Mouse (Mus musculus): Measurements from ENCODE around the gene Hs3st3a1. TPM values are rescaled to one million over a fixed set of nuclear protein-coding genes. Genes with fewer than 3 reads are reported as not detected.

Hs3st3a1 gene
- polyA plus RNA-seq, 2 experiments: 5.6 to 6.7 TPM

DNA sequence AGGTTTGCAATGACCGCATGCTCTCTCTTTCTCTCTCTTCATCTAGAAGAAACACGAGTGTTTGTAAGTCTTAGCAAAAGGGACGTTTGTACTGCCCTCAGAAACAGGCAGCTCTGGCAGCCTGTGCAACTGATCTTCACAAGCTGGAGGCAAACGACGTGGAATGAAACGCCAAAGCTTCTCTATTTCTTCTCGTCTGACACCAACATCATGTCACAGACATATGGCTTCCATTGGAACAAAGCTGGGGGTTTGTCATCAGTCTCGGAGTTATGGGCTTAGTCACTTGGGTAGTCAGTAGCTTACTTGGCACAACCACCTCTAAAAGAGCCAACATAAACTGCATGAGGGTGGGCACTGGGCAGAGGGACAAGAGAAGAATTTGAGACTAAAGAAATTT lies 114.8 kb downstream of the Hs3st3a1 start:
- no peak overlapping the region for H3K27ac ChIP-seq (replicated peaks; ENCODE audit: low read depth, low read length)
- no peak overlapping the region for H3K4me3 ChIP-seq (replicated peaks; ENCODE audit: low read length)
- TF ChIP-seq POLR2A (IDR thresholded peaks at IDR 0.05; ENCODE audit: borderline replicate concordance, extremely low read depth, insufficient read depth, insufficient read length): no peak
- H3K9me3 ChIP-seq (ENCODE audit: control insufficient read depth, low read length): no peaks in the 10 kb centered on the region
- 0 out of 2 replicates have a peak, but pooled peaks cover 3% of the 10 kb centered on the region for H3K4me1 ChIP-seq (ENCODE audit: control insufficient read depth, insufficient read depth, low read length)
- no peak overlapping the region for H3K9ac ChIP-seq (ENCODE audit: low read depth, low read length, severe bottlenecking)
- H3K4me2 ChIP-seq (replicated peaks; ENCODE audit: low read depth, low read length, severe bottlenecking): no peak overlapping the region
- DNase-seq (ENCODE audit: low spot score): no peak
- WGBS: 41% methylated on average over 8 of the region's 8 CpGs
- H3K36me3 ChIP-seq (ENCODE audit: control insufficient read depth, insufficient read depth, low read length): no peaks in the 10 kb centered on the region
- no peaks in the 10 kb centered on the region for H3K27me3 ChIP-seq (ENCODE audit: control insufficient read depth, insufficient read depth, low read length)
- ATAC-seq (ENCODE audit: low FRiP score, low read depth): no peak

- Histone ChIP-seq H3K36me3 (ENCODE audit: control insufficient read depth, insufficient read depth, low read length) (no peaks in the 10 kb centered on the region), H3K9ac (ENCODE audit: low read depth, low read length, severe bottlenecking) (no peak overlapping the region), H3K27me3 (ENCODE audit: control insufficient read depth, insufficient read depth, low read length) (no peaks in the 10 kb centered on the region), H3K9me3 (ENCODE audit: control insufficient read depth, low read length) (no peaks in the 10 kb centered on the region), H3K4me2 (replicated peaks; ENCODE audit: low read depth, low read length, severe bottlenecking) (no peak overlapping the region), H3K4me3 (replicated peaks; ENCODE audit: low read length) (no peak overlapping the region), H3K27ac (replicated peaks; ENCODE audit: low read depth, low read length) (no peak overlapping the region), H3K4me1 (ENCODE audit: control insufficient read depth, insufficient read depth, low read length) (no peaks in the 10 kb centered on the region)
- WGBS: 94% methylated on average over 2 of the region's 2 CpGs
- DNase-seq (ENCODE audit: low spot score) (no peak), ATAC-seq (ENCODE audit: low FRiP score, low read depth) (no peak)
- no peak for TF ChIP-seq POLR2A (IDR thresholded peaks at IDR 0.05; ENCODE audit: borderline replicate concordance, extremely low read depth, insufficient read depth, insufficient read length)
These were observed 123.2 kb downstream of the Hs3st3a1 start for GRCm38 (mm10) chr11:64558282-64558681.

- Histone ChIP-seq H3K9ac (ENCODE audit: low read depth, low read length, severe bottlenecking) (no peak overlapping the region), H3K4me2 (replicated peaks; ENCODE audit: low read depth, low read length, severe bottlenecking) (no peak overlapping the region), H3K9me3 (ENCODE audit: control insufficient read depth, low read length) (no peaks in the 10 kb centered on the region), H3K27me3 (ENCODE audit: control insufficient read depth, insufficient read depth, low read length) (no peaks in the 10 kb centered on the region), H3K4me3 (replicated peaks; ENCODE audit: low read length) (no peak overlapping the region), H3K27ac (replicated peaks; ENCODE audit: low read depth, low read length) (no peak overlapping the region), H3K36me3 (ENCODE audit: control insufficient read depth, insufficient read depth, low read length) (no peaks in the 10 kb centered on the region), H3K4me1 (ENCODE audit: control insufficient read depth, insufficient read depth, low read length) (no peaks in the 10 kb centered on the region)
- no peak for TF ChIP-seq POLR2A (IDR thresholded peaks at IDR 0.05; ENCODE audit: borderline replicate concordance, extremely low read depth, insufficient read depth, insufficient read length)
- ATAC-seq (ENCODE audit: low FRiP score, low read depth) (no peak), DNase-seq (ENCODE audit: low spot score) (no peak)
- WGBS: 52% methylated on average over 1 of the region's 1 CpGs
These were observed 124.3 kb downstream of the Hs3st3a1 start for GRCm38 (mm10) chr11:64559388-64559787.

DNA sequence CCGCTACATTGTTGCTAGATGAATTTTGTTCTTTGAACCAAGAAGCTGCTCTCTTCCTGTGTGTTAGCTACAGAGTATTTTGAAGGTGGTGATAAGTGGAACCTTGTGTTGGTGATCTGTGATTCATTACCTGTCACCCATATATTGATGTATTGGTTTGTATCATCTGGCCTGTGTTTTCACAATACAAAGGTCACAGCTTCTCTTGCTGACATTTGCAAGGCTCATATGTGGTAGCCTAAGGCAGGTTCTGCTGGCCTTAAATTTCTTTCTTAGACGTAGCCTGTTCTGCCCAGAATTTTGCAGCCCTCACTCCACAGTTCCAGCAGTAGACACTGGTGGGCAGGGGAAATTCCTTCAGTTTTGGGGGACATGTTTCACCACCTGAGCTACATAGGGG lies 125.3 kb downstream of the Hs3st3a1 start:
- ATAC-seq (ENCODE audit: low FRiP score, low read depth): no peak

GRCm38 (mm10) chr11:64562771-64563170 lies 127.6 kb downstream of the Hs3st3a1 start:
- Histone ChIP-seq H3K36me3 (ENCODE audit: control insufficient read depth, insufficient read depth, low read length) (no peaks in the 10 kb centered on the region), H3K27me3 (ENCODE audit: control insufficient read depth, insufficient read depth, low read length) (no peaks in the 10 kb centered on the region), H3K27ac (replicated peaks; ENCODE audit: low read depth, low read length) (no peak overlapping the region), H3K4me3 (replicated peaks; ENCODE audit: low read length) (no peak overlapping the region), H3K4me2 (replicated peaks; ENCODE audit: low read depth, low read length, severe bottlenecking) (no peak overlapping the region), H3K9me3 (ENCODE audit: control insufficient read depth, low read length) (no peaks in the 10 kb centered on the region), H3K9ac (ENCODE audit: low read depth, low read length, severe bottlenecking) (no peak overlapping the region), H3K4me1 (ENCODE audit: control insufficient read depth, insufficient read depth, low read length) (no peaks in the 10 kb centered on the region)
- WGBS: 42% methylated on average over 4 of the region's 4 CpGs
- ATAC-seq (ENCODE audit: low FRiP score, low read depth): no peak
- no peak for DNase-seq (ENCODE audit: low spot score)
- TF ChIP-seq POLR2A (IDR thresholded peaks at IDR 0.05; ENCODE audit: borderline replicate concordance, extremely low read depth, insufficient read depth, insufficient read length): no peak

More for the DNA sequence above, 125.3 kb downstream of the Hs3st3a1 start:
- no peak overlapping the region for H3K4me2 ChIP-seq (replicated peaks; ENCODE audit: low read depth, low read length, severe bottlenecking)
- no peak overlapping the region for H3K27ac ChIP-seq (replicated peaks; ENCODE audit: low read depth, low read length)
- no peaks in the 10 kb centered on the region for H3K4me1 ChIP-seq (ENCODE audit: control insufficient read depth, insufficient read depth, low read length)
- H3K4me3 ChIP-seq (replicated peaks; ENCODE audit: low read length): no peak overlapping the region
- no peak overlapping the region for H3K9ac ChIP-seq (ENCODE audit: low read depth, low read length, severe bottlenecking)
- no peaks in the 10 kb centered on the region for H3K27me3 ChIP-seq (ENCODE audit: control insufficient read depth, insufficient read depth, low read length)
- no peaks in the 10 kb centered on the region for H3K36me3 ChIP-seq (ENCODE audit: control insufficient read depth, insufficient read depth, low read length)
- H3K9me3 ChIP-seq (ENCODE audit: control insufficient read depth, low read length): no peaks in the 10 kb centered on the region
- DNase-seq (ENCODE audit: low spot score): no peak
- no peak for TF ChIP-seq POLR2A (IDR thresholded peaks at IDR 0.05; ENCODE audit: borderline replicate concordance, extremely low read depth, insufficient read depth, insufficient read length)
- 59% methylated on average over 2 of the region's 2 CpGs for WGBS

Other genes starting within 250 kb of the Hs3st3a1 start
- gene F930015N05Rik, start 1.3 kb downstream of the Hs3st3a1 start, polyA plus RNA-seq (2012; rRNA removed): 1.8 and 2.3 TPM in 2 replicates
- gene F930015N05Rik, start 1.3 kb downstream of the Hs3st3a1 start, polyA plus RNA-seq (2014; fragmentation: Nextera tagmentation; extraction: Ambion mirVana): 2.4 and 4.5 TPM in 2 replicates